Mouse (Mus musculus) liver, adult 2 months (tissue): ENCODE results near the gene Arpc3. TPM values are rescaled to one million over a fixed set of nuclear protein-coding genes. Genes with fewer than 3 reads are reported as not detected.

Experiments
- DNase-seq: peaks from one replicate; pipeline ENCODE4 v3.0.0-alpha.2; 2011; ENCODE audit warnings: low read depth, low spot score; ENCODE audit errors: extremely low read depth
- H3K27ac ChIP-seq: fragments of 200-500 bp; replicated peaks from 2 replicates; pipeline ENCODE4 v1.5.1; 2012; ENCODE audit warnings: low read depth, mild to moderate bottlenecking, control low read depth, inconsistent platforms, low read length; ENCODE audit not compliant: insufficient read depth
- H3K27me3 ChIP-seq: fragments of 200-500 bp; 2 replicates; pipeline ENCODE4 v1.6.1; 2012; ENCODE audit warnings: mild to moderate bottlenecking, moderate library complexity, low read length, inconsistent platforms; ENCODE audit not compliant: control insufficient read depth, insufficient read depth
- H3K36me3 ChIP-seq: fragments of 200-500 bp; 2 replicates; pipeline ENCODE4 v1.6.1; 2012; ENCODE audit warnings: low read length, inconsistent platforms; ENCODE audit not compliant: control insufficient read depth, insufficient read depth
- H3K4me1 ChIP-seq: fragments of 200-500 bp; 2 replicates; pipeline ENCODE4 v1.6.1; 2011; ENCODE audit warnings: low read length; ENCODE audit not compliant: control insufficient read depth, insufficient read depth
- H3K4me3 ChIP-seq: fragments of 200-500 bp; 2 replicates; pipeline ENCODE4 v1.5.1; 2011; ENCODE audit warnings: low read depth, mild to moderate bottlenecking, control low read depth, low read length, moderate library complexity; ENCODE audit not compliant: insufficient read depth
- H3K79me2 ChIP-seq: fragments of 200-500 bp; 2 replicates; pipeline ENCODE4 v1.6.1; 2012; ENCODE audit warnings: inconsistent platforms, mild to moderate bottlenecking, low read length, moderate library complexity; ENCODE audit not compliant: control insufficient read depth, insufficient read depth
- H3K9ac ChIP-seq: fragments of 200-500 bp; 2 replicates; pipeline ENCODE4 v1.6.1; 2012; ENCODE audit warnings: low read depth, mild to moderate bottlenecking, control low read depth, inconsistent platforms, low read length
- CTCF ChIP-seq: fragments of 200-500 bp; IDR thresholded peaks from 2 replicates; pipeline ENCODE4 v1.5.1; 2011; ENCODE audit warnings: low read depth, low read length, control low read depth
- POLR2A ChIP-seq: fragments of 200-500 bp; IDR thresholded peaks from 2 replicates; pipeline ENCODE4 v1.6.1; 2011; ENCODE audit warnings: low read length, control low read depth; ENCODE audit not compliant: insufficient read depth; ENCODE audit errors: extremely low read depth
- WGBS: fragments of 180-500 bp; shearing (Covaris S2); methylation state at CpG from one replicate; pipeline ENCODE4 v1.1.7; 2018; 5-methylcytosine and 5-hydroxymethylcytosine counted together
- polyA plus RNA-seq: library from polyadenylated mRNA; depleted of rRNA; stranded (reverse); fragments of >200 nt; gene quantifications from 2 replicates; pipeline ENCODE4 v1.2.3, GENCODE M21; 2012
- total RNA-seq: library from RNA; depleted of rRNA; stranded (reverse); fragments of >200 nt; gene quantifications from 2 replicates; pipeline ENCODE4 v1.2.3, GENCODE M21; 2014

The Arpc3 gene
- total and polyA plus RNA-seq, 2 experiments = 119 to 121 TPM

- Histone ChIP-seq H3K4me3 (peak overlapping the region; percentile 82), H3K27ac (peak overlapping the region; percentile 54), H3K4me1 (no peaks in the 10 kb centered on the region), H3K9ac (peak overlapping the region; percentile 86), H3K79me2 (peaks cover 8% of the 10 kb centered on the region; the same call in 1 of the 2 replicates), H3K36me3 (no peaks in the 10 kb centered on the region), H3K27me3 (no peaks in the 10 kb centered on the region)
- no peak for DNase-seq
- 1% methylated on average over 52 of the region's 57 CpGs for WGBS
- 0 out of 2 replicates have a peak, but pooled peaks have one; percentile 20 for TF ChIP-seq POLR2A
- 0 out of 2 replicates have a peak, but pooled peaks have one; percentile 6 for TF ChIP-seq CTCF
These were observed 37.1 kb upstream of the Arpc3 start for GRCm38 (mm10) chr5:122354492-122355067.

GRCm38 (mm10) chr5:122371591-122372191, 20.0 kb upstream of the Arpc3 start, which contains the start of gene Gpn3:
TSS of gene Gpn3 (plus strand) at chr5:122371876.
- Histone ChIP-seq H3K27me3 (no peaks in the 10 kb centered on the region), H3K27ac (peak within 1 kb of the TSS; percentile 68), H3K9ac (peak within 1 kb of the TSS; percentile 84), H3K4me1 (peaks cover 2% of the 10 kb centered on the region), H3K36me3 (peaks cover 3% of the 10 kb centered on the region; the same call in 1 of the 2 replicates), H3K4me3 (peak within 1 kb of the TSS; percentile 74), H3K79me2 (no peaks in the 10 kb centered on the region; the same call in 1 of the 2 replicates)
- no peak for DNase-seq
- whole genome bisulfite sequencing = 3% methylated on average over 34 of the region's 46 CpGs
- TF ChIP-seq POLR2A (no peak), CTCF (no peak)

- peak within 1 kb of the TSS; percentile 84 for H3K9ac ChIP-seq
- H3K27ac ChIP-seq = peak within 1 kb of the TSS; percentile 68
- H3K4me1 ChIP-seq = peaks cover 2% of the 10 kb centered on the region
- TF ChIP-seq POLR2A = peak; percentile 29; the same call in 1 of the 2 replicates
- no peak for TF ChIP-seq CTCF
- DNase-seq = peak; percentile 96
- H3K27me3 ChIP-seq = no peaks in the 10 kb centered on the region
- H3K36me3 ChIP-seq = no peaks in the 10 kb centered on the region
- H3K4me3 ChIP-seq = peak within 1 kb of the TSS; percentile 74
- H3K79me2 ChIP-seq = no peaks in the 10 kb centered on the region; the same call in 1 of the 2 replicates
- WGBS = under 1% methylated on average over 53 of the region's 53 CpGs
These were observed 19.4 kb upstream of the Arpc3 start, which contains the start of gene Fam216a for GRCm38 (mm10) chr5:122372192-122372769. TSS of gene Fam216a (minus strand) at chr5:122372364.

GRCm38 (mm10) chr5:122372878-122373277, 18.8 kb upstream of the Arpc3 start:
- TF ChIP-seq CTCF = no peak
- TF ChIP-seq POLR2A = no peak
- Histone ChIP-seq H3K4me3 (peak overlapping the region; percentile 74), H3K27ac (peak overlapping the region; percentile 68; the same call in 1 of the 2 replicates), H3K79me2 (no peaks in the 10 kb centered on the region; the same call in 1 of the 2 replicates), H3K4me1 (peaks cover 2% of the 10 kb centered on the region), H3K27me3 (no peaks in the 10 kb centered on the region), H3K36me3 (no peaks in the 10 kb centered on the region), H3K9ac (peak overlapping the region; percentile 84)
- WGBS = 8% methylated on average over 5 of the region's 5 CpGs
- DNase-seq = no peak

GRCm38 (mm10) chr5:122377101-122377833, 14.4 kb upstream of the Arpc3 start:
- WGBS = 91% methylated on average over 4 of the region's 4 CpGs
- DNase-seq = no peak
- Histone ChIP-seq H3K79me2 (no peaks in the 10 kb centered on the region; the same call in 1 of the 2 replicates), H3K27me3 (no peaks in the 10 kb centered on the region), H3K4me3 (no peak overlapping the region), H3K9ac (no peak overlapping the region), H3K27ac (no peak overlapping the region), H3K36me3 (peaks cover 11% of the 10 kb centered on the region; the same call in 1 of the 2 replicates), H3K4me1 (no peaks in the 10 kb centered on the region; the same call in 1 of the 2 replicates)
- TF ChIP-seq POLR2A (no peak), CTCF (no peak)
